Mouse (Mus musculus) ovary, postnatal 14 days (tissue): ENCODE measurements around the gene Lbp.

Experiments used
- DNase-seq: peaks from one replicate; pipeline ENCODE4 v3.0.0; 2022; ENCODE audit warnings: low spot score

Gene Lbp

DNA sequence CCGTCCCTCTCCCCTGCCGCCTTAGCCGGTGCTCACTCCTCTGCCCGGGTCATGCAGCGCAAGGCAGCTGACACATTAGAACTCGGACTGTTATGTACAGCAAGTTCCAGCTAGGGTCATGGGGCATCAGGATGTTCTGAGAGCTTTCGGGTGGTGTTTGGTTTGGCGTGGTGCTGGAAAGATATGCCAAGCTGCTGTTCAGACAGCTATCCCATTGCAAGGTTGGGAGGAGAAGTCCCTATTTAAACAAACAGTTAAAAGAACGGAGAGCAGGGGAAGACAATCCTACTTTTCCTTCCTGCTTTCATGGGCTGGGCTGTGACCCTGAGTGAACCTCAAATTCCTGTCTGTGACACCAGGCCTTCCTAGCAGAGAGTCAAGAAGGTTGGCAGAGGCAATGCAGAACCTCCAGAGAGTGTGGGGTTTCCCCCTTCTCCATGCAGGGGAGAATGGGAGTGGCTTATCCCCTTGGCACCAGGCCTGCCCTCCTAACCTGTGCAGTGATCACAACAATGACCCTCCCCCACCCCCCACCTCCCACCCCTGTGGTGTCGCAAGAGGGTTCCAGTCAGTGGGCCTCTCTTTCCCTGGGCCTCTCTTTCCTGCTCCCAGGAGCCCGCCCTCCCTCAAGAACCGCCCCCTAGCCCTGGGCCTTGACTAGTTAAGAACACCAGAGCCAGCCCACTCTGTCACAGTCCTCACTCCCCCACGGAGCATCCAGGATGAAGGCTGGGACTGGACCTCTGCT lies at the start of gene Lbp:
Lbp (plus strand) TSS at position 546 of the 748 bp plus-strand sequence.
- DNase-seq = peak; percentile 58

DNA sequence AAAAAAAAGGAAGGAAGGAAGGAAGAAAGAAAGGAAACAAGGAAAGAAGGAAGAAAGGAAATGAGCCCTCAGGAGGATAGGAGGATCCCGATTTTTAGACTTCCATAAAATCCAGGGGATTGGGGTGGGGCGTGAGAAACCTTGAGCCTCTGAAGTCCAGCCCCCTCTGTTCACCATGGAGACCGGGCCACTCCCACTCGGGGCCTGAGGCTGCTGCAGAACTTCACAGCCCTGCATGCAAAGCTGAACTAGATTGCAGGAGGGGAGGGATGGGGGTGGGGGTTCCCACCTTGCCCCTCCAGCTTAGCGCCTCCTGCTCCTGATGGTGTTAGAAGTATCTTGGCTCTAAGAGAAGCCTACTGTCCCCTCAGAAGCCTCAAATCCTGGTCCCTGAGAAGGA lies 49.4 kb upstream of the Lbp start:
- no peak for DNase-seq

DNA sequence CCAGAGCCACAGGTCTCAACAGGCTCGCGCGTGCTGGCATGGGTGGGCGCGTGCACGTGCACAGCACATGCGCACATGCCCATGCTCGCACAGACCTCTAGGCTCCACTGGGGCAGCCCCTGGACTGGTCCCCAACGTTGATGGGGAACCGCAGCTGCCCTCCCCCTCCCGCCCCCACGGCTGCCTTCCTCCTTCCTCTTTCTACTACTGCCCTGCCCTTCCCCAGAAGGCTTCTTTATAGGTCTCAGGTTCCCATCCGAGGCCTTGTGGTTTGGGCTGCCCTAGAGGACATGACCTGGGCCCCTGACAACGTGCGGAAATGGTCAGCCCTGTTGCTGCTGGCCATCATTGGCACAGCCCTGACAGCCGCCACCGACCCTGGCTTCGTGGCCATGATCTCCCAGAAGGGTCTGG lies 48.3 kb upstream of the Lbp start, which contains the start of gene Bpi:
Bpi (plus strand) TSS at position 90 of the 414 bp plus-strand sequence.
- DNase-seq = no peak

DNA sequence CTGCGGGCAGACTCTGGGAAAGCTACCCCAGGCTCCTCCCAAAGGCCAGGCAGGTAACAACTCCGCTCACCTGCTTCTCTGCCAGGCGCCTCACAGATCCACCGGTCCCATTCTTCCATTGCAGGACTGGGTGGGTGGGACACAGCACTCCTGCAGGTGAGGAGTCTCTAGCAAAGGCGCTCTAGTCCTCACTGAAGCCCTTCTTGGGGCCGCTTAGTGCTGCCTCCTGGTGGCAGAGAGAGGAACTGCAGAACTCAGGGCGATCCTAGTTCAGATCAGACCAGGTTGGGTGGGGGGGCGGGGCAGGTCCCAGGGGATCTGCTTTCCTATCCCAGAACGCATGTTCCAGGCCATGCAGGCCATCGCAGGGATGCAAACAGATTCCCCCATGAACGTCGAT lies 47.5 kb upstream of the Lbp start:
- peak; percentile 66 for DNase-seq

DNA sequence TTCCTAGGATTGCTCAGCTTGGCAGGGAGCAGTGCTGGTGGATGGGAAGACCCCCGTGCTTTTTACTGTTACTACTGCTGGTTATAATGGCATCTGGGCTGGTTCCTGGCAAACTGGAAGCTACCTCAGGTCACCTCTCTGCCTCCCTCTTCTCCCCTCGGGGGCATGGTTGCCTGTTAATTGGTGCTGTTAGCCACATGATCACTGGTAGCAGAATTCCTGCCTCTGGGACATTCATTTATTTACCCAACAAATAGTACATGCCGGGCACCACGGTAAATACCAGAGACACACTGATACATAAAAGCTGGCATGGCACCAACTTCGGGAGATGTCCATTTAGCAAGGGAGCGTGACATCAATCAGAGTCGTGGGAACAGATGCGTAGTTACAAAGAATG lies 46.8 kb upstream of the Lbp start:
- no peak for DNase-seq

DNA sequence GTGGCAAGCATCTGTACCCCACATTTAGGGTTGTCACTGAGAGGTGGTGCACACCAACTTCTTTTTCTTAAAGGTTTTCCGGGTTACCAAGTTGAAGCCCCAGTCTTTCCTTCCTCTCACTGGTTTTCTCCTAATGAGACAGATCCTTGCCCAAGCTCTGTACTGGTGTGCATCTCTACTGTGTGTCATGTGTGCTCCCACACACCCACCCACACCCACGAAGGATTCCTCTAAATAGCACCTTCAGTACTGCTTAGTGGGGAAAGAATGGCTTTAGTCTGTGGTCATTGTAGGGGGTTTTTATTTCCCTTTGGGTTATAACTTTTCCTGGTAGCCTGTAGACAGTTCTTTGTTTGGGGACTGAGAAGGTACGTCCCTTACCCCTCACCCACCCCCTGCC lies 41.4 kb upstream of the Lbp start:
- DNase-seq = no peak

DNA sequence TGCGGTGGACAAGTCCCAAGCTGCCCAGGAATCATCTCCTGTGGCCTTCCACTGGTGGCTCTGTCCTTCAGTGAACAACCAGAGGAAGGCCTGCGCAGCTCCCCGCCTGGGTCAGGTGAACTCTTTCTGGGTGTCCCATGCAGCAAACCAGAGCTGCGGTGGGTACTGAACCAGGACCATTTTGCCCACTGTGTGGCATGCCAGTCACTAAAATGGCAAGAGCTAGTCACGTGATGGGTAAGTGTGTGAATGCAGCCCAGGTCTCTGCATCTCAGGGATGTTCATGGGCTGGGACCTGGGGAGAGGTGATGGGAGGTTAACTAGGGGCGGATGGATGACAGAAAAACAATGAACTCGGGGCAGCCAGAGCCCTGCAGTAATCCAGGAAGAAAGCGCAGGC lies 36.3 kb upstream of the Lbp start:
- no peak for DNase-seq

DNA sequence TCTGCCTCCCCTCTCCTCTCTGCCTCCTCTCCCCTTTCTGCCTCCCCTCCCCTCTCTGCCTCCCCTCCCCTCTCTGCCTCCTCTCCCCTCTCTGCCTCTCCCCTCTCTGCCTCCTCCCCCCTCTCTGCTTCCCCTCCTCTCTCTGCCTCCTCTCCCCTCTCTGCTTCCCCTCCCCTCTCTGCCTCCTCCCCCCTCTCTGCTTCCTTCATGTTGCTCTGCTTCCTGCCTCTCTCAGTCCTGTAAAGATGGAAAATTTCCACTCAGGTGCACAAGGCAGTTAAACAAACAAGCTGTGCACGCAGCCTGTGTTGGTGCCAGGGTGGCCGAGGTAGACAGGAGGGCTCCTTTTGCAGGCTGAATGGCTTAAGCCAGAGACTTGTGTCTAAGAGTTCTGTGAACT lies 32.6 kb upstream of the Lbp start:
- no peak for DNase-seq

DNA sequence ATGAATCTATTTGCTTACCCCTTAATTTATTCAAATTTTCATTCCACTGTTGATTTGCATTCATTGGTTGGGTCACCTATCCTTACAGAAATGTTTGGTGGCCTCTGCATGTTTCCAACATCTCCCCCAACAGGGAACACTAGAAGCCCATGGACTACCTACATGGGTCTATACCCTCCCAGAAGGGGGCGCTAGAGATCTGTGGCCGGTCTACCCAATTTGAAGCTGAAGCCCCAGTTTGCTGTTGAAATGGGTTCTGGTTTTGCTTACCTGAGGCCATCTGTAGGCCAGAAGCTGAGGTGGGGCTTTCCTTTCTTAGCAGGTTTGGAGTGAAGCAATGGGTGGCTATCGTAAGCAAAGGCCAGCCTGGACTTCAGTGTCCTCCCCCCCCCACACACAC lies 30.9 kb upstream of the Lbp start:
- no peak for DNase-seq

DNA sequence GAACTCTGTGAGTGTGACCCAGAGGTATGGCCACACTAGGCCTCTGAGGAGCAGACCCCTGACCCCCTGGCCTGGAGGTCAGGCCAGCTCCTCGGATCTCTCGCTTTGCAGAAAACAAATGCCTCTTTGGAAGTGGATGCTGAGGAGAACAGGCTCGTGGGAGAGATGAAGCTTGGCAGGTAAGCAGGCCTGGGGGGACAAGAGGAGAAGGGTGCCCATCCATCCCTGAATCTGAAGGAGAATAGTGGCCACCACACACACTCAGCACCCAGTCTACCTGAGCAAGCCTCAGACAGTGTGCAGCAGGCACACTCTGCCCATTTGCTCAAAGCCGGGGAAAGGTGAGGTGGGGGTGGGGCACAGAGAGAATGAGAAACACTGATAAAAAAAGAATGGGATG lies 30.5 kb upstream of the Lbp start:
- DNase-seq = no peak

DNA sequence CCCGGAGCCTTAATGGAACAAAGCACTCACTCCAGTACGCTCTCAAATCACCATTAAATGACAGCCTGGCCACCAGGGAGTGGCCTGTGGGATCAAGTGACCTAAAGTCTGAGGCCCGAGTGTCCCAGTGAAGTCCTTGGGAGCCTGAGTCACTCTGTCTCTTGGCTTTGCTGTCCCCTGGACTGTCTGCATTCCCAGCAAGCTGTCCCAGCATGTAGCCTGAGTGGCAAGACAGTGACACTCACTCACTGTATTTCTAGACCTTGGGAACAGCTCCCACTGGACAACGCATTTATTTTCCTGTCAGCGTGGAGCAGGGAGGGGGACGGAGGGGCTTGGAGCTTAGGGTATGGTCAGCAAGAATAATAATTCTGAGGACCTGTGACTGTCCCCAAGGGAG lies 29.8 kb upstream of the Lbp start:
- DNase-seq = no peak

DNA sequence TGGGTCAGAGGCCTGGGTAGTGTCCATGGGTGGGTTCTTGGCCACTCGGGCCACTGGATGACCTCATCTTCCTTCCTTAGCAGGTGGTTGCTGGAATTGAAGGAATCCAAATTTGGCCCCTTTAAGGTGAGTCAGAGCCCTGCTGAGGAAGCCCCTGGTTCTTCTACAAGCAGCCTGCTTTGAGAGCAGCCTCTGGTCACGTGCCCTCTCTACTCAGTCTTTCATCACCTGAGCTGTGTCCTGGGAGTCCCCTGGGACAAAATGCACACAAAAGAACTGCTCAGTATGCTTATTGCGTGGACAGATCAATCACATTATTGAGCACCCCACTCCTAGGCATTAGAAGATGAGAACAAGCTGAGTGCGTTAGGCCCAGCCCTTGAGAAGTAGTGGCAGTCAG lies 29.4 kb upstream of the Lbp start:
- no peak for DNase-seq

DNA sequence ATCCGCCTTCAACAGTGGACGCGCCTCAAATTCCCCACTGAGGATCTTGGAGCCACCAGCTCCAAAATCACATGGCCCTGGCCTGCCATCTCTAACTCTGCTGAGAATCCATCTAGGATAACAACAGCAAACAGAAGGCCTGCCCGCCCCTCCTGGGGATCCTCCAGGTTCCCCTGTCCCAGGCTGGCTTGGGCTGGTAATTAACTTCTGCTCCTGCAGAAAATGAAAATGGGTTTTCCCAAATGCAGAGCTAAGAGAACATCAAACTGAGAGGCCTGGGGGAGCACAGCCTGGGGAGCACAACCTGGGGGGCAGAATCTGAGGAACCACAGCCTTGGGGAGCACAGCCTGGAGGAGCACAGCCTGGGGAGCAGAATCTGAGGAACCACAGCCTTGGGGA lies 26.6 kb upstream of the Lbp start:
- DNase-seq = no peak

DNA sequence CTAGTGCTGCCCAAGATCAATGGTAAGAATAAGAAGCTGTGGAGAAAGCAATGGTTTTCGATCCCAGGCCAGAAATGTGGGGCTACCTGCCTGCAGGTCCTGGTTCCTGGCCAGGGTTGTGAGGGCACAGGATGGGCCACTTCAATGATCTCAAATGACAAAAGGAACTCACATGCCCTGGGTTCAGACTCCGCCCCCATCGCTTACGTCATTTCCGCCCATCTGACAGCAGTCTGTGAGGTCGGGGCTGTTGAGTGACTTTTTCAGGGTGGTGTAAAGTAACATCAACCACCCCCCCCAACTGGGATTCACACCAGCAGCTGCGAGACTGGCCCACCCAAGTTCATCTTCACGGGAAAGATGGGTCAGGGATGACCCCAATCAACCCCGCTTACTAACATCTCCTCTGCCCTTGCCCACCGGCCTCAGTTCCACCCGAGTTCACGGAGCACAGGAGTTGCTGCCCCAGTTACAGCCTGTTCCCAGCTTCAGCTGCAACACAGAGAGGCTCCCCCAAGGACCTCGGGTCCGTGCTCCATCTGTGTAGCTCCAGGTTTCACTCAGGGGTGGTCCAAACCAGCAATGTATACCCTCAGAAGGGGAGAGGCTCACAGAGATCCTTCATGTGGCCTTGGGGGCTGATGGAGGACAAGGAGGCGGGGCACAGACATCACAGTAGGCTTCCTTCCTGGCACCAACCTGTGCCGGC lies 24.6 kb upstream of the Lbp start:
- DNase-seq = no peak

DNA sequence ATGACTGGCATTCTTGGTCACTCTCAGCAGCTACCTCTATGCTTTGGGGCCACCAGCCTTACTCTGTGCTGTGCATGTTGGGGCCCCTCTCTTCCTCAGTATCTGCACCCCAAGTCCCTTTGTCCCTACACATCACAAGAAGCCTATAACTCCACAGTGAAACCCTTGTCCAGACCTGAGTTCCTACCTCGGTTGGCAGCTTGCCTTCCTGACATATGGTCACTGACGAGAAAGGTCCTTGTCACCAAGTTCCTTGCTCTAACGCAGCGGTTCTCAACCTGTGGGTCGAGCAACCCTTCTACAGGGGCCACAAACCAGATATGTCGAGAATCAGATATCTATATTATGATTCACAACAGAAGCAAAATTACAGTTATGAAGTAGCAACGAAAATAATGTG lies 23.2 kb upstream of the Lbp start:
- no peak for DNase-seq

DNA sequence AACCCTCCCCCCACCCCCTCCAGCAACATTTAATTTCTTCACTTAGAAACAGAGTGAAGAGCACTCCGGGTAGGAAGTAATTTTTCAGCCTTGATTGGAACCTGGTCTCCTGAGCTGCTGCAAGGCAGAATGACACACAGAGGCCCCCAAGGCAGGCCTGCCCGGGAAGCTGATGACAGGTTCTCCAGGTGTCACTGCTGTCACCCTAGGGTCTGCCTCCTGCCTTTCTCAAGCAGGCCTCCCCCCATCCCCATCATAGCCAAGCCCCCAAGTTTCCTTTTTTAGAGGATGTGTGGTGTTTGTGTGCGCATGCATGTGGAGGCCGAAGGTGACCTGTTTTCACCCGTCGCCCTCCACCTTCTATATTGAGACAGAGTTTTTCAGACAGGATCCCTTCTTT lies 22.5 kb upstream of the Lbp start:
- DNase-seq = no peak

DNA sequence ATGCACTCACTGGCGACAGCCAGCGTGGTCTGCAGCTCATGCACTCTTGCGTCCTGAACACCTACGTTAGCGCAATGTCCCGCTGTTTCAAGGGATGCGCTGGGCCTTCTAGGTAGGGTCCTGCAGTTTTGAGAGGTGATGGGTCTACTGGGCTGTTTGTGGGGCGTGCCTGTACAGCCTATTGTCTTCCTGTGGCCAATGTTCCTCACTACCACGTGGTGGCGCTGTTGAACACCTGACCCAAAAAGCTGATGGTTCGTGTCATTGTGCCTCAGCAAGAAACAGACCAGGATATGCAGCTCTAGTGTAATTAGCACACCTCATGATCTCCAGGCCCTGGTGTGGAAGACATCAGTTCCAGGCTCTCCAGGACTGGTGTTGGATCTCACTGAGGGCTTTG lies 21.7 kb upstream of the Lbp start:
- peak; percentile 54 for DNase-seq

DNA sequence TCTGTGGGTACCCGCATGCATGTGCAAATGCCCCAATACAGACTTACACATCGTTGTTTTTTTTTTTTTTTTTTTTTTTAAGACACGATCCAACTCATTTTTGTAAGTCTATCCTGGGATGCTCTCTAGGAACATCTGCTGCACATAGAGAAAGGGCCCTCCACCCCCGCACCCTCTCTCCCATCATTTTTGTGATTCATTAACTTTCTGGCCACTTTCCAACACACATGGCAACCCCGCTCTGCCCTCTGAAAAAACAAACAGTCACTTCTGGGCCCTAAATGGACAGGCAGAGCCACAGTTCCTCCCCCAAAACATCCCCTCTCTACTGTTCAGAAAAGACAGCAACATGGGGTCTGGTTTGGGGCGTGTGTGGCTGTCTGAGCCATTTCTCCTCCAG lies 20.6 kb upstream of the Lbp start:
- no peak for DNase-seq

DNA sequence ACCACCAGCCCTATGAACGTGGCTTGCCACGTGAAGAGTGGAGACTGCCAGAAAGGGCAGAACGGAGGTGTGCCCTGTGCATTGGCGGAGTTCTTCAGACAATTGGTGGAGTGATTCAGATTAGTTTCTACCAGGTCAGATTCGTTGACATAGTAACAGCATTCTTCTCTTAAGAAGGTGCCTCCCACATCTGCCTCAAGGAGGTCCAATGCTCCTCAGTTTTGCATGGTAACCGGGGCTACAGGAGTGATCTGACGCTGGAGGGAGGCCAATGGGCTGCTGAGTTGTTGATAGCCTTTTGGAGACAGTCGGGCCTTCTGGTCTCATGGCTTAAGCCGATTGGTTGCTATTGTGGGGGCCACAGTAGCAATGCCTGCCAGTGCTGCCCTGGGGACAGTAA lies 10.6 kb upstream of the Lbp start:
- peak; percentile 21 for DNase-seq

DNA sequence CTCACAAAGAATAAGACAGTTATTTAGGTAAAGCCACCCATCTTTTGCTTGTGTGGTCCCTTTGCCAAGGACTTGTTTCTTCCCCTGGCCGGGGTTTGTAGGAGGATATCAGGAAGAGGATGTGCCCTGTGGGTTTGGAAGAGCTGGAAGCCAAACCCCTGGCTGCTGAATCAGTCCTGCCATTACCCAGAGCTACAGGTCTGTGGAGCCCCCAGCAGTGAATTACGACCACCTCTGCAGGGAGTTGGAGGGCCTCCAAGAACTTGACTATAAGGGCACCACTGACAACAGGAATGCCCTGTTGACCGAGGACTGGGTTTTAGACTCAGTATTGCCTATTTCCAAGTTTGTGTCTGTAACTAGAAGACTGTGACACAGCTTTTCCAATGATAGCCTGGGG lies 7.1 kb upstream of the Lbp start:
- no peak for DNase-seq

DNA sequence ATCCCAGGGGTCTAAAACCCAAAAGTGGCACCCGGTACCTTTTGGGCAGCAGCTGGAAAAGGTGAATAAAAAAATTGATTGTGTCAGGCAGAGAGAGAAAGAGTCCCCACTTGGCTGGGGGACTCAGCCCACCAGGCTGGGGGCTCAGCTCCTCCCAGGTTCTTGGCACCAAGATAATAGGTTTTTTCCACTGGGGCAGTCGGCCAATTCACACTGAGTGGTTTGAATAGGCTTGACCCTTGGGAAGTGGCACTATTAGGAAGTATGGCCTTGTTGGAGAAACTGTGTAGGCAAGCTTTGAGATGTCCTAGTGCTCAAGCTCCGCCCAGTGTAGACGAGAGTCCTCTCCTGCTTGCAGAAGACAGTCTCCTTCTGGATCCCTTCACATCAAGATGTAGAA lies 6.6 kb upstream of the Lbp start:
- DNase-seq = no peak

DNA sequence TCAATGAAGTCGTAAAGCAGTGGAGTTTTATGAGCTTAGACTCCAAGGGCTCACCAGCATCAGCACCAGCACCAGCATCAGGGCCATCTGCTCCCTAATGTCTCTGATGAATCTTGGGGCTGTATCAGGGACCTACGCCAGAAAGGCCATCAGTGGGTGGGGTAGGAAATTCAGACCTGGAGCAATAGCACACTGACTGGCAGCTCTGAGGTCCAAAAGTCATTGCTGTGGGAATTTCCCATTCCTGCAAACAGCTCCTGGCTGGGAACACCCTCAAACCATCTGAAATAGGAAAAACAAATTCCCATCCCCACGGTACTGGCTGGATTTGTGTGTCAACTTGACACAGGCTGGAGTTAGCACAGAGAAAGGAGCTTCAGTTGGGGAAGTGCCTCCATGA lies 3.5 kb upstream of the Lbp start:
- DNase-seq = no peak

DNA sequence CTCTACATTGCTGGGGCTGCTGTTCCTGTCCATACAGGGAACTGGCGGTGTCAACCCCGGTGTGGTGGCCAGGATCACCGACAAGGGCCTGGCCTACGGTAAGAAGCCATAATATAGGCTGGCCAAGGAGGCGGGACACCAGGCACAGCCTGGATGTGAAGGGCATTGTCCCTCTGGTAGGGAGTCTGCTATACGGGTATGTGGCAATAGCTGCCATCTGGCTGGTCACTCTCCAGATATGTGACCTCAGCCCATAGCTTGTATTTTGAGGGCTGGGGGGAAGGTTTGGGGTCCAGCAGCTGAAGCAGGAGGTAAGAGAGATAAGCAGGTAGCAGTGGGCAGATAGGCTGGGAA lies 380 bp downstream of the Lbp start:
- DNase-seq = no peak

DNA sequence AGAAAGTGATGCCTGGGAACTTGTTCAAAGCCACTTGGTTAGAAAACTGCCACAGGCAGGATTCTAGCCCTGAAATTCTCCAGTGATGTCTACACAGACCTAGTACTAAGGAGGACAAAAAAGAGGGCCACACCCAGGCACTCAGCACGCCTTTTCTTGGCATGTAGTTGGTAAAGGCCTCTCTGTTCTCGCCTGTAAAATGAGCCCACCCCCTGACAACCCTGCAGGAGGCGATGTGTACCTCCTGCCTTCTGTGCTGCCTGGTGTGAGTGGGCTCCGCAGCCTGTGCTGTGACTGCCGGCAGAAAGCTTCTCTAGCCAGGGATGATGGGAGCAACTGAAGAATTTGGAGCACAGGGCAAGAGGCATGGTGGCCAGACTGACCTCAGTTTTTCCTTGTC lies 2.0 kb downstream of the Lbp start:
- DNase-seq = no peak
